Mouse (Mus musculus) megakaryocyte progenitor cell, adult 5-6 weeks (primary cell): ENCODE data around the gene Spire2. TPM values are rescaled to one million over a fixed set of nuclear protein-coding genes. Genes with fewer than 3 reads are reported as not detected.
"Not testable (repeated sequence)": the region's sequence is repeated elsewhere in the genome, so short reads cannot be mapped to it uniquely, and the experiment has no call there.

ENCODE experiments used
- ATAC-seq: replicated peaks from 2 replicates; pipeline ENCODE4 v1.8.0; 2016; ENCODE audit warnings: mild to moderate bottlenecking, moderate TSS enrichment, inconsistent platforms; ENCODE audit not compliant: poor library complexity
- total RNA-seq, 2 experiments: library from RNA; stranded (forward) in 1 of 2; stranded (reverse) in 1 of 2; fragments of 157-497, 149-512 nt in 1 of 2; fragments of 200-1000 nt in 1 of 2; gene quantifications; 2 replicates each; pipeline versions ENCODE4 v1.2.3 to v1.2.4; 2015 to 2017

Gene Spire2
- 0.07 TPM in 1 of 2 replicates, not detected in the other for total RNA-seq (2015)
- total RNA-seq (2017) = 1.3 TPM in 1 of 2 replicates, not detected in the other

- peak; percentile 67 for ATAC-seq
Observed at GRCm38 (mm10) chr8:123332262-123333090, at the start of gene Spire2. TSS of gene Spire2 (plus strand) at chr8:123332713.

- not testable (repeated sequence) for ATAC-seq
Observed at GRCm38 (mm10) chr8:123282994-123283393, 49.5 kb upstream of the Spire2 start.

GRCm38 (mm10) chr8:123283991-123284390 lies 48.5 kb upstream of the Spire2 start:
- ATAC-seq = no peak

- ATAC-seq = no peak
Observed at GRCm38 (mm10) chr8:123284493-123284892, 48.0 kb upstream of the Spire2 start.

- ATAC-seq = no peak
Observed at GRCm38 (mm10) chr8:123287362-123287761, 45.2 kb upstream of the Spire2 start.

GRCm38 (mm10) chr8:123290166-123290565 lies 42.3 kb upstream of the Spire2 start:
- ATAC-seq = peak; percentile 76

GRCm38 (mm10) chr8:123290679-123291078 lies 41.8 kb upstream of the Spire2 start:
- ATAC-seq = no peak

GRCm38 (mm10) chr8:123291716-123292115 lies 40.8 kb upstream of the Spire2 start:
- ATAC-seq = no peak

- ATAC-seq = no peak
Observed at GRCm38 (mm10) chr8:123292281-123292680, 40.2 kb upstream of the Spire2 start.

GRCm38 (mm10) chr8:123292785-123293184 lies 39.7 kb upstream of the Spire2 start:
- no peak for ATAC-seq

- no peak for ATAC-seq
Observed at GRCm38 (mm10) chr8:123298301-123298700, 34.2 kb upstream of the Spire2 start.

GRCm38 (mm10) chr8:123308738-123309137 lies 23.8 kb upstream of the Spire2 start:
- no peak for ATAC-seq

- ATAC-seq = peak; percentile 49
Observed at GRCm38 (mm10) chr8:123317781-123318466, 14.6 kb upstream of the Spire2 start.

GRCm38 (mm10) chr8:123318467-123318911 lies 14.0 kb upstream of the Spire2 start, which contains the start of gene Fanca:
TSS of gene Fanca (minus strand) at chr8:123318576.
- ATAC-seq = peak; percentile 98

- peak; percentile 38 for ATAC-seq
Observed at GRCm38 (mm10) chr8:123319522-123320164, 12.9 kb upstream of the Spire2 start.

- no peak for ATAC-seq
Observed at GRCm38 (mm10) chr8:123328552-123328951, 4.0 kb upstream of the Spire2 start.

GRCm38 (mm10) chr8:123329350-123329749 lies 3.2 kb upstream of the Spire2 start:
- no peak for ATAC-seq

- no peak for ATAC-seq
Observed at GRCm38 (mm10) chr8:123329961-123330360, 2.6 kb upstream of the Spire2 start.

GRCm38 (mm10) chr8:123330701-123331100 lies 1.8 kb upstream of the Spire2 start:
- no peak for ATAC-seq

- ATAC-seq = no peak
Observed at GRCm38 (mm10) chr8:123331301-123331700, 1.2 kb upstream of the Spire2 start.

- ATAC-seq = peak; percentile 65
Observed at GRCm38 (mm10) chr8:123331810-123332209, 703 bp upstream of the Spire2 start.
